Comparison of ENCODE assay signal across 22 mouse cellular contexts in genomic region chr17:73161795-73162194, GRCm38 (mm10). TPM values are rescaled to one million over a fixed set of nuclear protein-coding genes. Genes with fewer than 3 reads are reported as not detected.
A peak's percentile ranks its signal among the peaks of the same experiment; 100 is the strongest.
DNase-seq lines count a peak whose midpoint lies in the region; ATAC-seq lines count a peak whose summit lies in the region.
"Had no signal": no experiment of that assay in that cellular context is flagged by ENCODE, and none has a peak within 500 bp of the region (broad histone marks: within the 10 kb centered on the region; RNA-seq: fewer than 3 reads in every experiment).

No protein-coding gene starts in this region.

- DNase-seq in 416B (ENCODE audit: low read depth): peak; percentile 78
- DNase-seq in CD4-positive, CD25-positive, alpha-beta regulatory T cell, adult 2 months (ENCODE audit: low read depth, low spot score): peak; percentile 68
- DNase-seq in induced T-regulatory cell, adult 2 months (ENCODE audit: low read depth): peak; percentile 74
- peak; percentile 26 for DNase-seq in thymus, postnatal 0 days (ENCODE audit: low spot score)
- no peak for DNase-seq in lung, postnatal 10 days
- DNase-seq in lung, postnatal 4 days: no peak
- DNase-seq: adrenal gland, adult 2 months; adrenal gland, postnatal 36 days; cerebellum, adult 2 months; cerebellum, postnatal 25 days; embryo, embryonic 11 days; gastrocnemius, adult 2 months; gastrocnemius, postnatal 36 days; heart, adult 18-20 months; kidney, adult 18-20 months; kidney, postnatal 25 days; liver, postnatal 0 days; right cerebral cortex, postnatal 25 days had no signal

- no peak for ATAC-seq in megakaryocyte-erythroid progenitor cell, adult 5-6 weeks (replicated peaks; ENCODE audit: low FRiP score, low TSS enrichment, poor library complexity, severe bottlenecking)
- ATAC-seq: forebrain, embryonic 14.5 days; liver, embryonic 12.5 days; liver, postnatal 0 days; Patski had no signal

RNA-seq across cellular contexts. Expression of gene Lclat1, which starts 54.0 kb away (rescaled TPM):
- polyA plus RNA-seq in thymus, postnatal 0 days (2015; fragmentation: Nextera tagmentation; extraction: Ambion mirVana): 4.5 and 5.4 TPM in 2 replicates
- total RNA-seq in megakaryocyte-erythroid progenitor cell, adult 5-6 weeks (2014; fragmentation: Nextera tagmentation): 6.8 and 8.7 TPM in 2 replicates
- 7.5 and 16.8 TPM in 2 replicates for total RNA-seq in megakaryocyte-erythroid progenitor cell, adult 5-6 weeks (2017)

Comparison
In these comparisons a context has a peak if more than half of its experiments do, and no peak if none do; other contexts are left out.
1. DNase-seq: peak in 416B (single experiment), CD4-positive, CD25-positive, alpha-beta regulatory T cell, adult 2 months (single experiment), induced T-regulatory cell, adult 2 months (single experiment) and thymus, postnatal 0 days (single experiment); none in lung, postnatal 10 days (single experiment) and lung, postnatal 4 days (0 of 2).